Mouse (Mus musculus) E14TG2a.4 (cell line): Measurements from ENCODE around the gene Syf2.

Source experiments
- CTCF ChIP-seq: conservative IDR thresholded peaks from 2 replicates; pipeline ENCODE4 v1.5.1; 2014; ENCODE audit warnings: low read length
- POU5F1 ChIP-seq: IDR thresholded peaks from 2 replicates; pipeline ENCODE4 v1.6.1; 2014; ENCODE audit warnings: low read length, borderline replicate concordance

- TF ChIP-seq CTCF (no peak), POU5F1 (no peak)
Observed at GRCm38 (mm10) chr4:134928464-134928836, 2.2 kb upstream of the Syf2 start.
